Mouse (Mus musculus): ENCODE data around the gene Cadm3.
"Not testable (repeated sequence)": the region's sequence is repeated elsewhere in the genome, so short reads cannot be mapped to it uniquely, and the experiment has no call there.

Cadm3 gene

DNA sequence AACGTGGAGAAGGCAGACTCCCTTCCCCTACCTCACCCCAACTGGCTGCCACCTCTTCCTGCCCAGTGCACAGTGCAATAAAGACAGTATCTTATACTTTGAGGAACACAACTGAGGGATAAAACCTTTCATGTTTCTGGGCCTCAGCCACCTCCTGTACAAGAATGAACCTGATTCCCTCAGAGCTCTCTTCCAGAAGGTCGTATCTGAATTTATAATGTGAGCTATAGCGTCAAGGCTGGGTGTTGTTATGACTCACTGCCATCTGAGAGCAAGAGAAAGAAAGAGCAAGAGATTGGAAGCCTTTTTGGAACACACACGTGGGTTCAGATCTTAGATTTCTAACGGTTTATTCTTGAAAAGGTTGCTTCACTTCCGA is 45.3 kb downstream of the Cadm3 start:
- no peak for DNase-seq (ENCODE audit: low spot score)

- no peak for DNase-seq (ENCODE audit: low spot score)
Observed at GRCm38 (mm10) chr1:173321593-173322248, 45.8 kb downstream of the Cadm3 start.

DNA sequence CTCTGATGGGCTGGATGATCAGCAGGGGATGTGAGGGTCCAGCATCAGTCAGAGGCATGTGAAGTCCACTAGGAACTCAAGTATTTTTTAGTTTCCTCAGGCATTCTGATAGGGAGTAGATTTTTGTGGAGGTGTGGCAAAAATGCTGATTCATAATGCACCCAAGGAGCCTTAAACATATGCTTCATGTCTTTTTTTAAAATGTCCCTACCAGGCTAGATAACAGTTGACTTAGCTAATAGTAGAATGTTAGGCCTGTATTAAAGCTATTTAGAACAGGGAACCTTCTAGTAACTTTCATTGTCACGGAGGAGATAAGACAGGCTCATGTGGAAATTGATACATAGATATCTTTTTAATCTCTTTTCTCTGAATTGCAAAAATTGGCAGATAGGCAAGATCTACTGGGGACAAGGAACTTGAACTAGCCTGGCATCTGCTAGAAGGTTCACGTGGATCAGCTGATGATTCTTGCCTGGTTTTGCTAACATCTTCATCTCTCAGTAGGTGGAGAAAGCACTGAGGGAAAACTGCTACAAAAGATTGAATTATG is 49.5 kb downstream of the Cadm3 start:
- DNase-seq (ENCODE audit: low spot score) = no peak

- DNase-seq (ENCODE audit: low spot score) = no peak
Observed at GRCm38 (mm10) chr1:173315725-173316124, 51.8 kb downstream of the Cadm3 start.

DNA sequence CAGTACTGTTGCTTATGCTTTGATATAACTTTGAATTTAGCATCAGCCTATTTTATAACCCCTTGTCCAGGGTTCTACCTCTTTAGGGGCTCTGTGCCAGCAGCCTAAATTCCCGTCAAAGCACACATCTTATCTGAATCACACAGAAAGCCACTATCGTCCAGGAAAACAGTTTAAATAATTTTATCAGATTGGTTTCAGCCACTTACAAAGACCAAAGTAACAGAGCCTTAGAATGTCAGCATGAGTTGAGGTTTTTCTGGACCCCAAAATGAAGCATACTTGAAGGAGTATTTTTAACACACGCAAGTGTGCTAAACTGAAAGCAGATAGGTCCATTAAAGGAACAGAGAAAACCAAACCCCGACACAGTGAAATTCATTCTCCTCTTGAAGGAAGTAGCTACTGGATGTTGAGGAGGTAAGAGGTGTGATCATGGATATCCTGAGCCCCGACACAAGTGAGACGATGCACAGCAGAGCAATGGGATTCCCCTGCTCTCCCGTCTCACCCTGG is 53.9 kb downstream of the Cadm3 start:
- not testable (repeated sequence) for DNase-seq (ENCODE audit: low spot score)

GRCm38 (mm10) chr1:173302795-173303194 is 64.7 kb downstream of the Cadm3 start:
- DNase-seq (ENCODE audit: low spot score) = not testable (repeated sequence)

Measured in urinary bladder, postnatal 10 days (tissue).